Mouse (Mus musculus) myocyte (in vitro differentiated cells): ENCODE data around the gene Alkal2.

Source experiments
- CEBPB ChIP-seq: IDR thresholded peaks from 2 replicates; pipeline ENCODE4 v1.6.1; 2011; ENCODE audit warnings: mild to moderate bottlenecking, moderate library complexity; ENCODE audit not compliant: poor library complexity, insufficient read depth, severe bottlenecking
- E2F4 ChIP-seq: IDR thresholded peaks from one replicate; pipeline ENCODE4 v1.6.1; 2011; ENCODE audit warnings: mild to moderate bottlenecking, control low read depth, moderate library complexity; ENCODE audit not compliant: insufficient read depth
- MYOG ChIP-seq, 3 experiments: IDR thresholded peaks; one replicate each; pipeline ENCODE4 v1.6.1; 2011; ENCODE audit warnings: control low read depth in 2 of 3, low read depth in 2 of 3, mild to moderate bottlenecking in 2 of 3; ENCODE audit not compliant: insufficient read length in 2 of 3, control insufficient read depth in 1 of 3, insufficient read depth in 1 of 3
- POLR2A ChIP-seq: IDR thresholded peaks from one replicate; pipeline ENCODE4 v1.6.1; 2011; ENCODE audit warnings: low read depth, mild to moderate bottlenecking, control low read depth, moderate library complexity; ENCODE audit not compliant: insufficient read length
- POLR2AphosphoS2 ChIP-seq: IDR thresholded peaks from one replicate; pipeline ENCODE4 v1.6.1; 2011; ENCODE audit warnings: low read depth, control low read depth; ENCODE audit not compliant: insufficient read length
- SRF ChIP-seq: IDR thresholded peaks from one replicate; pipeline ENCODE4 v1.6.1; 2011; ENCODE audit warnings: low read depth; ENCODE audit not compliant: control insufficient read depth, insufficient read length
- TCF12 ChIP-seq: IDR thresholded peaks from one replicate; pipeline ENCODE4 v1.6.1; 2011; ENCODE audit warnings: mild to moderate bottlenecking, control low read depth; ENCODE audit not compliant: poor library complexity, insufficient read depth, severe bottlenecking
- USF1 ChIP-seq: IDR thresholded peaks from one replicate; pipeline ENCODE4 v1.6.1; 2011; ENCODE audit warnings: low read depth, mild to moderate bottlenecking, control low read depth, moderate library complexity

- no peak for TF ChIP-seq MYOG (IDR thresholded peaks at IDR 0.05; ENCODE audit: control insufficient read depth in 1 of 3, insufficient read depth in 1 of 3, insufficient read length in 2 of 3, low read depth in 2 of 3)
- TF ChIP-seq POLR2A, result no peak
- no peak for TF ChIP-seq POLR2AphosphoS2
- TF ChIP-seq USF1, result no peak
- no peak for TF ChIP-seq SRF
- TF ChIP-seq TCF12, result no peak
- TF ChIP-seq E2F4, result no peak
- no peak for TF ChIP-seq CEBPB
Measured at GRCm38 (mm10) chr12:30883986-30884621, at the start of gene Alkal2.
